Mouse (Mus musculus) spleen, embryonic (tissue): ENCODE results near the gene F8a.
"Not testable (repeated sequence)": the region's sequence is repeated elsewhere in the genome, so short reads cannot be mapped to it uniquely, and the experiment has no call there.

Experiments used
- CTCF ChIA-PET: fragments of 350-600 bp; sonication (Branson Sonifier 250); formaldehyde crosslinking; loops from one replicate; lab custom pipeline; 2022; lab: Charles Lee

F8a gene

GRCm38 (mm10) chrX:73227914-73228605, at the start of gene F8a:
F8a (plus strand) TSS chrX:73228291.
- CTCF ChIA-PET, result no interaction called here

- CTCF ChIA-PET, result not testable (repeated sequence)
Observed at GRCm38 (mm10) chrX:73191934-73192333, 36.2 kb upstream of the F8a start, which contains the start of gene Xlr3b. Xlr3b (plus strand) TSS chrX:73192207.

GRCm38 (mm10) chrX:73213819-73214564, 14.1 kb upstream of the F8a start, which contains the start of gene Xlr4b:
Xlr4b (plus strand) TSS chrX:73214333.
- CTCF ChIA-PET, result not testable (repeated sequence)

GRCm38 (mm10) chrX:73225365-73225764, 2.7 kb upstream of the F8a start:
- CTCF ChIA-PET, result no interaction called here

- CTCF ChIA-PET, result no interaction called here
Observed at GRCm38 (mm10) chrX:73228606-73229214, 619 bp downstream of the F8a start.

- CTCF ChIA-PET, result no interaction called here
Observed at GRCm38 (mm10) chrX:73229288-73229687, 1.2 kb downstream of the F8a start.

- CTCF ChIA-PET, result not testable (repeated sequence)
Observed at GRCm38 (mm10) chrX:73242821-73243325, 14.8 kb downstream of the F8a start, which contains the start of gene Xlr4c. Xlr4c (minus strand) TSS chrX:73243130.

- CTCF ChIA-PET, result not testable (repeated sequence)
Observed at GRCm38 (mm10) chrX:73262428-73262827, 34.3 kb downstream of the F8a start.

- CTCF ChIA-PET, result not testable (repeated sequence)
Observed at GRCm38 (mm10) chrX:73265270-73265669, 37.2 kb downstream of the F8a start, which contains the start of gene Xlr3c. Xlr3c (minus strand) TSS chrX:73265390.
